Mouse (Mus musculus) liver, adult (tissue): ENCODE results near the gene 4930519P11Rik.

Source experiments
- GATA4 ChIP-seq: IDR thresholded peaks from 2 replicates; pipeline ENCODE4 v1.6.1; 2014; ENCODE audit warnings: mild to moderate bottlenecking, low read length; ENCODE audit not compliant: insufficient replicate concordance

The 4930519P11Rik gene

GRCm38 (mm10) chr2:154613118-154614115 lies at the start of gene 4930519P11Rik, which contains the start of gene Zfp341:
Gene 4930519P11Rik, minus strand, starts transcription at chr2:154613437.
Gene Zfp341, plus strand, starts transcription at chr2:154613297.
- TF ChIP-seq GATA4, result no peak

- TF ChIP-seq GATA4, result no peak
Measured at GRCm38 (mm10) chr2:154659531-154660074, 46.4 kb upstream of the 4930519P11Rik start.

- no peak for TF ChIP-seq GATA4
Measured at GRCm38 (mm10) chr2:154659070-154659469, 45.8 kb upstream of the 4930519P11Rik start.

- TF ChIP-seq GATA4, result no peak
Measured at GRCm38 (mm10) chr2:154657486-154658237, 44.4 kb upstream of the 4930519P11Rik start.

GRCm38 (mm10) chr2:154656710-154657485 lies 43.7 kb upstream of the 4930519P11Rik start:
- TF ChIP-seq GATA4, result peak; percentile 28; the same call in 1 of the 2 replicates

GRCm38 (mm10) chr2:154655878-154656414 lies 42.7 kb upstream of the 4930519P11Rik start:
- TF ChIP-seq GATA4, result no peak

GRCm38 (mm10) chr2:154654976-154655375 lies 41.7 kb upstream of the 4930519P11Rik start:
- no peak for TF ChIP-seq GATA4

GRCm38 (mm10) chr2:154651363-154651762 lies 38.1 kb upstream of the 4930519P11Rik start, which contains the start of gene Chmp4b:
Gene Chmp4b, plus strand, starts transcription at chr2:154651705.
- no peak for TF ChIP-seq GATA4

GRCm38 (mm10) chr2:154650404-154650803 lies 37.2 kb upstream of the 4930519P11Rik start:
- TF ChIP-seq GATA4, result no peak

GRCm38 (mm10) chr2:154648086-154648485 lies 34.8 kb upstream of the 4930519P11Rik start:
- no peak for TF ChIP-seq GATA4

GRCm38 (mm10) chr2:154646634-154647033 lies 33.4 kb upstream of the 4930519P11Rik start:
- no peak for TF ChIP-seq GATA4

GRCm38 (mm10) chr2:154642712-154643385 lies 29.6 kb upstream of the 4930519P11Rik start:
- no peak for TF ChIP-seq GATA4

- TF ChIP-seq GATA4, result no peak
Measured at GRCm38 (mm10) chr2:154642005-154642459, 28.8 kb upstream of the 4930519P11Rik start.
